Mouse (Mus musculus) megakaryocyte, embryonic 14.5 days (primary cell): Measurements from ENCODE around the gene Ptprm. TPM values are rescaled to one million over a fixed set of nuclear protein-coding genes. Genes with fewer than 3 reads are reported as not detected.

Experiments used
- H3K27me3 ChIP-seq: replicated peaks from 2 replicates; pipeline ENCODE3; 2012; ENCODE audit warnings: inconsistent platforms
- H3K36me3 ChIP-seq: replicated peaks from 2 replicates; pipeline ENCODE3; 2012; ENCODE audit warnings: low read length, inconsistent platforms, mixed read lengths
- H3K4me1 ChIP-seq: 2 replicates; pipeline ENCODE4 v1.6.1; 2012; ENCODE audit warnings: inconsistent platforms
- H3K4me3 ChIP-seq: replicated peaks from 2 replicates; pipeline ENCODE3; 2012; ENCODE audit warnings: moderate library complexity, mild to moderate bottlenecking, inconsistent platforms
- H3K9me3 ChIP-seq: 2 replicates; pipeline ENCODE4 v1.6.1; 2012; ENCODE audit warnings: inconsistent platforms
- FLI1 ChIP-seq: IDR thresholded peaks from 2 replicates; pipeline ENCODE4 v1.6.1; 2012; ENCODE audit warnings: low read length, inconsistent platforms, mixed read lengths
- GATA1 ChIP-seq: IDR thresholded peaks from 3 replicates; pipeline ENCODE4 v1.6.1; 2012; ENCODE audit warnings: mixed read lengths, low read length, inconsistent platforms, borderline replicate concordance
- polyA plus RNA-seq: library from polyadenylated mRNA; stranded (reverse); fragments of >175 nt; gene quantifications from 2 replicates; pipeline ENCODE4 v1.2.3, GENCODE M21; 2012; ENCODE audit warnings: low replicate concordance; ENCODE audit not compliant: insufficient read depth

The Ptprm gene
- polyA plus RNA-seq, 1 experiment: not detected

GRCm38 (mm10) chr17:66822347-66822746 lies 531.9 kb downstream of the Ptprm start:
- H3K4me1 ChIP-seq: no peaks in the 10 kb centered on the region
- H3K27me3 ChIP-seq: no peaks in the 10 kb centered on the region
- TF ChIP-seq FLI1 (no peak), GATA1 (no peak)
- H3K9me3 ChIP-seq: peaks cover 43% of the 10 kb centered on the region
- H3K4me3 ChIP-seq: no peak overlapping the region
- no peaks in the 10 kb centered on the region for H3K36me3 ChIP-seq

- TF ChIP-seq FLI1: no peak
- TF ChIP-seq GATA1: no peak
- no peaks in the 10 kb centered on the region for H3K36me3 ChIP-seq
- peaks cover 68% of the 10 kb centered on the region for H3K9me3 ChIP-seq
- H3K4me3 ChIP-seq: no peak overlapping the region
- no peaks in the 10 kb centered on the region for H3K27me3 ChIP-seq
- H3K4me1 ChIP-seq: no peaks in the 10 kb centered on the region
Measured at GRCm38 (mm10) chr17:66817380-66817779, 536.9 kb downstream of the Ptprm start.

- Histone ChIP-seq H3K4me1 (no peaks in the 10 kb centered on the region), H3K9me3 (peaks cover 72% of the 10 kb centered on the region), H3K27me3 (no peaks in the 10 kb centered on the region), H3K4me3 (no peak overlapping the region), H3K36me3 (no peaks in the 10 kb centered on the region)
- TF ChIP-seq GATA1: no peak
Measured at GRCm38 (mm10) chr17:66815921-66816320, 538.3 kb downstream of the Ptprm start.

DNA sequence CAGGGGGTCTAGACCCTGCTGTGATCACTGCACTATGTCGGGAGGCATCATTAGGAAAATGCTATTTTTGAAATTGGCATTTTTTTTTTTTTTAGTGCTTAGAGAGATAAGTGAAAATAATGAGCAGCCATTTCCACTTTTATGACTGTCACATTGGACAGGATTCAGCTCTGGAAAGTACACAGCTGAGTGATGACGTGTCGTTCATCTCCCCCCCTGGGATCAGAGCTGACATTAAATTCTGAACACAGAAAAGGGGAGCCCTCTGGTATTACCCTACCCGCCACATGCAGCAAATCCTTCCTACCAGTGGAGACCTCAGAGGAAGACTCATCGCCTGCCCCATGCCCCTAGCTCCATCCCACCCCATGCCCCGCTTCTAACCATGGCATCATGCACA lies 540.5 kb downstream of the Ptprm start:
- Histone ChIP-seq H3K9me3 (peaks cover 70% of the 10 kb centered on the region), H3K27me3 (no peaks in the 10 kb centered on the region), H3K4me3 (no peak overlapping the region), H3K36me3 (no peaks in the 10 kb centered on the region), H3K4me1 (no peaks in the 10 kb centered on the region)
- TF ChIP-seq FLI1 (no peak), GATA1 (no peak)

GRCm38 (mm10) chr17:66813346-66813745 lies 540.9 kb downstream of the Ptprm start:
- Histone ChIP-seq H3K36me3 (no peaks in the 10 kb centered on the region), H3K9me3 (peaks cover 69% of the 10 kb centered on the region)
- TF ChIP-seq FLI1 (no peak), GATA1 (no peak)

GRCm38 (mm10) chr17:66809786-66810185 lies 544.5 kb downstream of the Ptprm start:
- Histone ChIP-seq H3K36me3 (no peaks in the 10 kb centered on the region), H3K27me3 (no peaks in the 10 kb centered on the region), H3K4me3 (no peak overlapping the region), H3K4me1 (no peaks in the 10 kb centered on the region), H3K9me3 (peaks cover 64% of the 10 kb centered on the region)
- no peak for TF ChIP-seq GATA1
- no peak for TF ChIP-seq FLI1

More at GRCm38 (mm10) chr17:66813346-66813745, 540.9 kb downstream of the Ptprm start:
- Histone ChIP-seq H3K27me3 (no peaks in the 10 kb centered on the region), H3K4me1 (no peaks in the 10 kb centered on the region), H3K4me3 (no peak overlapping the region)

- peaks cover 60% of the 10 kb centered on the region for H3K9me3 ChIP-seq
- H3K4me3 ChIP-seq: no peak overlapping the region
- H3K36me3 ChIP-seq: no peaks in the 10 kb centered on the region
- no peaks in the 10 kb centered on the region for H3K27me3 ChIP-seq
- no peaks in the 10 kb centered on the region for H3K4me1 ChIP-seq
- no peak for TF ChIP-seq FLI1
- no peak for TF ChIP-seq GATA1
Measured at GRCm38 (mm10) chr17:66808186-66808585, 546.1 kb downstream of the Ptprm start.

DNA sequence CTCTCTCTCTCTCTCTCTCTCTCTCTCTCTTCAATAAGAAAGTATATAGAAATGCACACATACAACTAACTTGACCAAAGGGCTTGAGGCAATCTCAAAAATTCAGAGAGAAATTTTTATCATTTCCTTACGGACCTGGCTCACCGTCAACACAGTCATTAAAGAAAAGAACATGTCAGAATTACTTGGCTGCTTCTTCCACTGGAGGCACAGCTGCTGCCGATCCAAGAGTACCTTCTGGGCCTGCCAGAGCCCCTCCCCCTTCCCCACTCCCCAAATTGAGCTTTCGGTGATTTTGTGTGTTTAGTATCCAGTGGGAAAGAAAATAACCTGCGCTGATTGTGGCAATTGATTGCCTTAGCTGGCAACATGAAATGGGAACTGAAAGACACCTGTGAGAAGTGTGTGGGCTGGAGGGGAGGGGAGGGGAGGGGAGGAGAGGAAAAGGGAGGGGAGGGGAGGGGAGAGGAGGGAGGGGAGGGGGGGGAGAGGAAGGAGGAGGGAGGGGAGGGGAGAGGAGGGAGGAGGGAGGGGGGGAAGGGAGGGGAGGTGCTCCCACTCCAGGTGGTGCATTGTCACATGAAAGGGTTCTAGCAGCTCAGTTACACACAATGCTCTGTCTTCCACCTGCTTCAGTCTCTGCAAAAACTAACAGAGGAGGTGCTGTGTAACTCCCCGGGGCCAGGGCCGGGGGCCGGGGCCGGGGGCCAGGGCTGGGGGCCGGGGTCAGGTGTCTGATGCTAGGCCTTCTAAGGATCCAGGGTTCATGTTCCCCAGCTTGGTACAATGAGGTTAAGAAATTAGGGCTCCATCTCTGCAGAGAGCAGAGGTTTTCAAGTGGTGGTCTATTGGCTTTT lies 552.2 kb downstream of the Ptprm start:
- Histone ChIP-seq H3K36me3 (no peaks in the 10 kb centered on the region), H3K9me3 (peaks cover 47% of the 10 kb centered on the region), H3K4me3 (no peak overlapping the region), H3K27me3 (no peaks in the 10 kb centered on the region), H3K4me1 (no peaks in the 10 kb centered on the region)
- TF ChIP-seq FLI1 (no peak), GATA1 (no peak)

DNA sequence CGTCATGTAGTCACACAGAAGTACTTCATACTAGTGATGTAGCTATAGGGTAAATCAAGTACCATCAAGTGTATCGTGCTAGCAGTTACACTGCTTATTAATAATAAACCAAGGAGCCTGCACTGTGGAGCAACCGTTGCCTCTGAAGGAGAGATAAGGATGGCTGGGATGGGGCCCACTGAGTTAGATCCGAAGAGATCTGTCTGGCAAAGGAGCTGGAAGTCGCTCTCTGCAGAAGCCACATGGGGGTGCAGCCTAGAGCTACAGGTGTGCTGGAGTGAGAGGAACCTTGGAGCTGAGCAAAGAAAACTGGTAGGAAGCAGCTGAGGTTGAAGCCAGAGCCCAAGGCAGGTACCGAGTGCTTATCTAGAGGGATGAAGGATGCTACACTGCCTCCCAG lies 554.0 kb downstream of the Ptprm start:
- no peaks in the 10 kb centered on the region for H3K36me3 ChIP-seq
- no peak overlapping the region for H3K4me3 ChIP-seq
- TF ChIP-seq FLI1: no peak
- no peak for TF ChIP-seq GATA1
- no peaks in the 10 kb centered on the region for H3K27me3 ChIP-seq
- H3K4me1 ChIP-seq: no peaks in the 10 kb centered on the region
- peaks cover 38% of the 10 kb centered on the region for H3K9me3 ChIP-seq

DNA sequence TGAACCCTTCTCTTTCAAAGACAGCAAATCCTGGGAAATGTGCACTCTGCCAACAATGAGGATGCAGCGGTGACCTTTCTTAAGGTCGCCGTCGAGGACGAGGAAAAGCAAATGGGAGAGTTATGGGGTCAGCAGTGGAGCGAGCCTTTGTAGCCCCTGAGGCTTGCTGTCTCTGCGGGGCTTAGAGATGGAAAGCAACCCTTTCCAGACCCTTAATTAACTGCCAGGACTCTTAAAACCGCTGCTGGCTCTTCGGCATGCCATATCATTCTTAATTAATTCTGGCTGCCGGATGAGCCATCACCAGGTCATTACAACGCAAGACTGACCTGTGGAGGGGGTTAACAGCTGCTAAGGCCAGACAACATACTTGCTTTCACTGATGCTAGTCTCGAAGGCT lies 568.1 kb downstream of the Ptprm start:
- Histone ChIP-seq H3K4me1 (no peaks in the 10 kb centered on the region), H3K36me3 (no peaks in the 10 kb centered on the region), H3K4me3 (no peak overlapping the region), H3K27me3 (no peaks in the 10 kb centered on the region), H3K9me3 (peaks cover 29% of the 10 kb centered on the region)
- TF ChIP-seq GATA1: no peak
- TF ChIP-seq FLI1: no peak

- no peak for TF ChIP-seq GATA1
- no peak for TF ChIP-seq FLI1
- peak overlapping the region; percentile 30 for H3K4me3 ChIP-seq
- no peaks in the 10 kb centered on the region for H3K4me1 ChIP-seq
- no peaks in the 10 kb centered on the region for H3K36me3 ChIP-seq
- H3K9me3 ChIP-seq: peaks cover 29% of the 10 kb centered on the region
- H3K27me3 ChIP-seq: no peaks in the 10 kb centered on the region
Measured at GRCm38 (mm10) chr17:66785586-66785985, 568.7 kb downstream of the Ptprm start.
